Mouse (Mus musculus) urinary bladder, postnatal 10 days (tissue): ENCODE results near the gene Chmp2a.

Experiments
- DNase-seq: peaks from one replicate; pipeline ENCODE4 v3.0.0; 2022; ENCODE audit warnings: low spot score

Gene Chmp2a

GRCm38 (mm10) chr7:13033451-13034147, 1.0 kb downstream of the Chmp2a start:
- DNase-seq, result no peak

GRCm38 (mm10) chr7:13032541-13032940, 2.1 kb downstream of the Chmp2a start:
- no peak for DNase-seq

DNA sequence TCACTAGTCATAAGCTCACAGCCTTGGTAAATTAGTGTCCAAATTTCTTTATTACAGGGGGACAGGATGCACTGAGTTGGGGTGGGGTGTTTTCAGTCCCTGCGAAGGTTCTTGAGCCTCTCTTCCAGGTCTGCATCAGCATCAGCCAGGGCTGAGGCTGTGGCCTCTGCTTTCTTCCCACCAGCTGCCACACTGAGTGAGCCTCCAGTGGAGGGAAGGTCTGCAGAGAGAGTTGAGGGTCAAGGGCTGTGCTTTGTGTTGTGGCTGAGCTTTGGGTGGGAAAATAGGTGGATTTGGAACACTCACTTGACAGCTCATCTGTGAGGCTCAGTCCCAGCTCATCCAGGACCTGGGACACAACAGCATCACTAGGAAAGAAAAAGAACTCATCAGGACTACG, 2.6 kb downstream of the Chmp2a start:
- no peak for DNase-seq

- DNase-seq, result no peak
Measured at GRCm38 (mm10) chr7:13031069-13031468, 3.5 kb downstream of the Chmp2a start.

DNA sequence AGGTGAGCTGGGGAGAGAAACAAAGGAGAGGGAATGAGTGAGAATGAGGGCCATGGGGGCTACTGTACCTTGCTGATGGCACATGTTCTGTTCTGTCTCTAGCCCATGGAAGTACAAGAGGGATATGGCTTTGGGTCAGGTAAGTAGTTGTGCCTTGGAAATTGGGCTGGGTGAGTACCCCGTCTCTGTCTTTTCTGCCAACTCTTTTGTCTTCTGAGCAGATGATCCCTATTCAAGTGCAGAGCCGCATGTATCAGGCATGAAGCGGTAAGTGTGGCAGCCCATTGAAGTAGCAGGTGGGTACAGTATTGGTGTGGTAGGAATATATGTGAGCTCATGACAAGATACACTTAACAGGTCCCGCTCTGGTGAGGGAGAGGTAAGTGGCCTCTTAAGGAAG, 5.6 kb downstream of the Chmp2a start:
- DNase-seq, result no peak

- DNase-seq, result no peak
Measured at GRCm38 (mm10) chr7:13025511-13026112, 9.0 kb downstream of the Chmp2a start.

GRCm38 (mm10) chr7:13024805-13025204, 9.8 kb downstream of the Chmp2a start:
- peak; percentile 26 for DNase-seq

- DNase-seq, result peak; percentile 70
Measured at GRCm38 (mm10) chr7:13023928-13024731, 10.5 kb downstream of the Chmp2a start.

- DNase-seq, result peak; percentile 32
Measured at GRCm38 (mm10) chr7:13022773-13023535, 11.7 kb downstream of the Chmp2a start.

- DNase-seq, result no peak
Measured at GRCm38 (mm10) chr7:13015217-13015616, 19.4 kb downstream of the Chmp2a start.

DNA sequence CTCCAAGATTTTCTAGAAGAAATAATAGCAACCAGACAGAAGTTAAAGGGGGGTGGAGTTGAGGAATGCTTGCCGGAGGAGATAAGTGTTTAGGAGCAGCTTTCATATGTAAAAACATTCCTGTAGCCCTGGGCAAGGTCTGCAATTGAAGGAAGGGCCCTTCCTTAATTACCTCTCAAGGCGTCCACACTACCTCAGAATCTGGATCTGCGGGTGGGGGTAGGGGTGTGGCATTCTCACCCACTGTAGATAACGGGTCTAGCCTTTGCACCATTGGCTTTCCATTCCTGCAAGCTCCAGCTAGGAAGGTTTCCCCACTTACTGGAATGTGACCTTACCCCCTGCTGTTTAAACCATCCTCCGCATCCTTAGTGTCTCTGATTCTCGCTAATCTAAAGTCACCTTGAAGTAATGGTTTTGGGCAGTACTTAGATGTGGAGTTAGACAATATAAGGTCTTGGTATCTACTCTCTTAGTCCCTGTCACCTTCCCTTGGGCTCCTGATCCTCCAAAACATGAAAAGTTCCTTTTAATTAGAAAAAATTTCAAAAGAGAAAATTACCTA, 20.2 kb downstream of the Chmp2a start:
- DNase-seq, result no peak

GRCm38 (mm10) chr7:13013671-13014070, 20.9 kb downstream of the Chmp2a start:
- no peak for DNase-seq

DNA sequence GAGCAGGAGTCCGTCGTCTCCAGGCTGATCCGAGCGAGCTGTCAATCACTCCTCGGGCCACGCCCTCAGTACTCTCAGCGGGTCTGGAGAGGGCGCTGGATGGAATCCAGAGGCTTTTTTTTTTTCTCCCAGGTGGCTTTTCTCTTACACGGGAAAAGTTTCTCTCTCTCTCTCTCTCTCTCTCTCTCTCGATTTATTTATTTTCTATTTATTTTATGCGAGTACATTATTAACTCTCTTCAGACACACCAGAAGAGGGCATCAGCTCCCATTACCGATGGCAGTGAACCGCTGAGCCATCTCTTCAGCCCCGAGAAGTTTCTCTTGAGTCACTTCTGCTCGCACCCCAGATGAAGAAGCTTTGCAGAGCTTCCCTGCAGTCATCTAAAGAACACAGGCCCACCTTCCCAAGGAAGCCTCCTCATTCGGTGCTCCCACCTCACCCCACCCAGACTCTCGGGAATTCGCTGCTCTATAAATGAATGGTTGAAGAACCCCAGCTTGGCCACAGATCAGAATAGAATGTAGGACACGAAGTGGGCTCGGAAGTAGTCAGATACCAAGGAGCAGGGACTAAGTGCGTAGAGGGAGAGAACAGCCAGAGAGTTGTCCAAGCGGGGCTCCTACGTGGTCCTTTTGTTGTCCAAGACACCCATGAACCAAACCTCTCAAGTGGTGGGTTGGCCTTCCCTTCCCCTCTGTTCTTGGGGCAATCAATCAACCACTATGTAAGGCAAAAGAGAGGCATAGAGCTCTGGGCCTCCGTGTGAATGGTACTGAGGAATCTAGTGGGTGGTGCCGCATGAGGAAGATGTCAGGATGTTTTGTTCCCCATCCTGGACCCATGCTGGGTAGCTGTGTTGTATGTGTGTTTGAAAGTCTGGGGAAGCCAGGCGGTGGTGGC, 24.4 kb downstream of the Chmp2a start, which contains the start of gene Zbtb45:
TSS of gene Zbtb45 (minus strand) at position 30 of the 904 bp plus-strand sequence.
- no peak for DNase-seq

DNA sequence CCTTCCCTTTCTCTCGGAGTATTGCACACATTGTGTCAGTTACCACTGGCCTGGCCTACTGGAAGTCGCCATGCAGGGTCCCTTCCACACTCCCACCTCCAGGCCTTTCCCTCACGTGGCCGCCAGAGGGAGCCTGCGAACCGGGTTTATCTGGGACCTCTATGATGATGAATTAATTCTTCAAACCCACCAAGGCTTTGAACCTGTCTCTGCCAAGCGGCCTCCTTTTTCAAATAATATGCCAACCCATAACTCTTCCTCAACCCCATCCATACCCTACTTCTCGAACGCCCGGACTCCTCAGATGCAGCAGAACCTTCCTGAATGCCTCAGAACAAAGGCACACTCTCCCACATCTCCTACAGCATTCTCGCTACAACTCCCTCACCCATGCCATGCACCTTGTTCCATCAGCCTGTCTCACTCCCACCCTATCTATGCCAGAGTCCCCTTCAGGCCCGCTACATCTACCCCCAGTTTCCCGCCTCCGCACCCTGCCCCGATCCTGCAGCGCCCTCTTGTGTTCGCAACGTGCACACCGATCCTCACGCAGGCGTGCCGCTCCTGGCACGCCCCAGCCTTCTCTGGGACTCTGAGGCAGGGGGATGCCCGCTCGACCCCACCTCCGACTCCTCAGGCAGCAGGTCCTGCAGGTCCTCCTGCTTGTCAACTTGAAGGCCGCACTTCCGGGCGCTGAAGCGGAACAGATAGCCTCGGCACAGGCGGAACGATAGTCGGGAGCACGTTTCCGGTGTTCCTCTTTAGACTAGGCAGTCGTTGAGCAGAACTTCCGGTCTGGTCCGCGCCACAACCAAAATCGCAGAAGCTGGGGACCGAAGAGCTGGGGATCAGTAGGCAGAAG, 25.2 kb downstream of the Chmp2a start:
- DNase-seq, result peak; percentile 68

DNA sequence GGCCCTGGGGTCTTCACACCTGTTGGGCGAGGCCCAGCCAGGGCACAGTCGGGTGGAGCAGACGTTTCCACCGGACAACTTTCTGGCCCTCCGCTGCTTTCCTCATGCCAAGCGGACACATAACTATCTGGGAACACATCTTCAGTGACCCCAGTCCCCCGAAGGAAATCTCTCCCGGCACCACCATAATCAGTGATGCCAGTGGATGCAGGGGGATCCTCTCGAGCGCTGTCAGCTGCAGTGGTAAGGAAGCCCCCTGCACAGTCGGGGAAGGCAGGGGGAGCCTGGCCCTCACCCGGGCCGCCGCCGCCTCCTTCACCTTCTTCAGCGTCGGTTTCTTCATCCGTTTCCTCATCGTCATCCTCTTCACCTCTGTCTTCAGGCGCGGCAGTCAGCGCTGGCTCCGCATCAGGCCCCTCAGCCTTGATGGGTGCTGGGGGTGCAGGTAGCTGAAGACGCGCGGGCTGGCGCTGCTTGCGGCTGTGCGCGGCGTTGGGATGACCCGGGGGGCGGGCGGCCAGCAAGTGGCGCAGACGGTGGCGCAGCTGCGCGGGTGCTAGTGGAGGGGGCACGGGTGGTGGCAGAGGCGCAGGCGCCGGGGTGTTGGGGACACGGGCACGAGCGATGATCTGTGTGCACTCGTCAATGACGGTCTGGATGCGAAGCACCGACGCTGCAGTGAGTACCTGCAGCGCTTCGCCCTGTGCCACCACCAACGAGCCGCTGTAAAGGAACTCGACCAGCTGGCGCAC, 27.1 kb downstream of the Chmp2a start:
- no peak for DNase-seq

- DNase-seq, result no peak
Measured at GRCm38 (mm10) chr7:13006531-13006930, 28.1 kb downstream of the Chmp2a start.

- no peak for DNase-seq
Measured at GRCm38 (mm10) chr7:13006011-13006410, 28.6 kb downstream of the Chmp2a start.

- DNase-seq, result no peak
Measured at GRCm38 (mm10) chr7:13003380-13003779, 31.2 kb downstream of the Chmp2a start.

- DNase-seq, result no peak
Measured at GRCm38 (mm10) chr7:13001584-13001983, 33.0 kb downstream of the Chmp2a start.
